Mouse (Mus musculus): ENCODE data around the gene Foxo1. TPM values are rescaled to one million over a fixed set of nuclear protein-coding genes. Genes with fewer than 3 reads are reported as not detected.

Foxo1 gene
- total RNA-seq (2021): 10 to 100 TPM; 22.1 to 22.9 TPM
- long read RNA-seq, experiment 1, full-length matches to known transcripts: 10 of 15 reads
- long read RNA-seq, experiment 1, partial matches to known transcripts: 3 of 15 reads
- long read RNA-seq, experiment 1, other reads (novel, unspliced or antisense): 2 of 15 reads
- long read RNA-seq, experiment 2, full-length matches to known transcripts: 12 of 21 reads
- long read RNA-seq, experiment 2, partial matches to known transcripts: 7 of 21 reads
- long read RNA-seq, experiment 2, other reads (novel, unspliced or antisense): 2 of 21 reads

- peak; percentile 89 to 90 for DNase-seq (ENCODE audit: low spot score in 2 of 2)
Observed at GRCm38 (mm10) chr3:52267652-52268486, at the start of gene Foxo1. Gene Foxo1, plus strand, starts transcription at chr3:52268336.

DNA sequence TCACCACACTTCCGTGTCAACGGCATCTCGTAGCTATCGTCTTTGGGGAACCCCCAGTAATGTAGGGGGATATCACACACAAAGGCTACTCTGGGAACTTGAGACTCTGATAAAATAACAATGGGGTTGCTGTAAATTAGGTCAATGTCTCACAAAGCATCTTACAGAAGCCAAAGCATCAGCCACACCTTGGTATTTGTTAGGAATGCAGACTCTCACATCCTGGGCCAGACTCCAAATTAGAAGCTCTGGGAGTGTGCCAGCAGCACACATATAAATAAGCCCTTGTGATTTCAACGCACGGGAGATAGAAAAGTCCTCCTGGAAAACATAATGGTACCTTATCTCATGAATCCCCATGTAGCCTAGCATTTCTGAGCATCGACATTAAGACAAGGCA lies 49.3 kb upstream of the Foxo1 start:
- DNase-seq (ENCODE audit: low spot score in 2 of 2): no peak

GRCm38 (mm10) chr3:52221082-52221481 lies 47.1 kb upstream of the Foxo1 start:
- no peak for DNase-seq (ENCODE audit: low spot score in 2 of 2)

GRCm38 (mm10) chr3:52221931-52222330 lies 46.2 kb upstream of the Foxo1 start:
- DNase-seq (ENCODE audit: low spot score in 2 of 2): no peak

DNA sequence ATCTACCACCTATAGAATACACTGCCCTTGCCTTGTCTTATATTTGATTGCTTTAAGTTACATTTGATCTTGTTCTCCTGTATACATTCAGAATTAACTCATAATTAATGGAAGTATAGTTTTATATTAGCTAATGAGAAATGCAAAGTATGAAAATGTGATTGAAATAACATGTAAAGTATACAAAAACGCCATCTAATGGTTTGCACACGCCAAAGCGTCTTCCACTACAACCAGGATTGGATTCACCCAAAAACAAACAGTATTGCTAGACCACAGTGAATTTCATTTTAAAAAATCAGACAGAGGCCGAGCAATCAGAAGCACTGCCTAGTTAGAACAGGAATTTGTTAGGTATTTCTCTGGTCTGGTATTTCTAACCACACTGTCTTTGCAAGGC lies 31.6 kb upstream of the Foxo1 start:
- no peak for DNase-seq (ENCODE audit: low spot score in 2 of 2)

DNA sequence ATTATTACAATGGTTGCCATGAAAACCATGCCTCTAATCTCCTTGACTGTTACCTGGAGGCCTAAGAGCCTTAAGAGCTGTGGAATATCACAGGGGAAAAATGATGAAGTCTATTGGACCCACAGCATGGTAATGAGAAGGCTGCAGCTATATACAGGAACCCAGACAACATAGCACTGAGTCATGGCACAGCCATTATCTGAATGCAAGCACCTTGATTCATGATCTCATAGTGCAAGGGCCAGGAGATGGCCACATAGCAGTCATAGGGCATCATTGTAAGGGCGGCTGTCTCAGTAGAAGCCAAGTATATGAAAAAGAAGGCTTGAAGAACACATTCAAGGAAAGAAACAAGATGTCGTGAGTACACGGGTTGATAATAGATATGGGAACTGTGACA lies 31.0 kb upstream of the Foxo1 start:
- DNase-seq (ENCODE audit: low spot score in 2 of 2): no peak

GRCm38 (mm10) chr3:52241062-52241461 lies 27.1 kb upstream of the Foxo1 start:
- no peak for DNase-seq (ENCODE audit: low spot score in 2 of 2)

DNA sequence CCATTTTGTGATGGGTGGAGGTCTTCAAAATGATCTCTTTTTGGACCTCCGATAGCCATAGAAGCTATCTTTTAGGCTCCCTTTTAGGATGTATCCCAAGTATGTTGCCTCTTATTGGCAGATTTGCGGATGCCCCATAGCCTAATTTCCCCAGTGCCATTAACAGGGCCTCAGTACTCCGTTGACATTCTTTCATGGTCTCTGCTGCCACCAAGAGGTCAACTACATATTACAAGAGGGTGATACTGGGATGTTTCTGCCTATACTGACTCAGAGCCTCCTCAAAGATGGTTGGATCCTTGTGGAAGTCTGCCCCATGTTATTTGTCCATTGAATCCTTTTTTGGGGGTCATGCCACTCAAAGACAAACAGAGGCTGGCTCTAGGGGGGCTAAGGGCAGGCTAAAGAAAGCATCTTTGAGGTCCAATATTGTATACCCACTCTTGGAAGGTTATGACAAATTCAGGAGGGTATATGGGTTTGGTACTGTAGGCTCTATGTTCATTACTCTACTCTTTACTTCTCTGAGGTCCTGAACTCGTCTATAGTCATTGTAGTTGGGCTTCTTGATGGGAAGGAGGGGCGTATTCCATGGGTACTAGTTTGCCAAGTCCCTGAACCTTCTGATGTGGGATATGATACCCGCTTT lies 25.6 kb upstream of the Foxo1 start:
- DNase-seq (ENCODE audit: low spot score in 2 of 2): peak; percentile 72 to 88

DNA sequence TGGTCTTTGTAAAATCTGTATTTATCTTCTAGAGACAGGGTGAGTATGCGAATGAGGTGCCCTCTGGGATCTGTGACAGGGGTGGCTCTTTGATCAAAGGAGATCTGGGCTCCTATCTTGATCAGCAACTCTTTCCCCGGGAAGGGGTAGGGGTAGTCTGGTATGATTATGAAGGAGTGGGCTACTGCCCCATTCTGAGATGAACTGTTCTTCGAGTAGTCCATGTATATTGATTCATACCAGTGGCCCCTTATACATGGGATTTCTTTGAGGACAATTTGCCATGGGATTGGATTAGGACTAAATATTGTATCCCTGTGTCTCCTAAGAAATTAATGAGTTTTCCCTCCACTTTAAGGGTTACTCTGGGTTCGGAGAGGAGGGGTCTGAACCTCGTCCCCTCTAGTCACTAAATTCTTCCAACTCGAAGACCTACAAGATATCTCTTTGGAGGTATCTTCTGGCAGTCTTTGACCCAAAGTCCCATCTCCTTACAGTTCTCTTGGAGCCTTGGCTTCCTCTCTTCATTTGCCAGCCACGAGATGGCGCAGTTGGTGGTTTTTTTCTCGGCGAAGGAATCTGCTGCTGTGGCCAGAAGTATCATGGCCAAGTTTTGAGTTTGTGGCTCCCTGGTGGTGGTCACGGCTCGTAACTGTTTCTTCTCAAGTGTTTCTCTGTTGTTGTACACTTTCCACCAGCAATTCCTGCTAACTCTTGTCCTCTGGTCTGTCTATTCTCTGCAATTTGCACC lies 24.7 kb upstream of the Foxo1 start:
- no peak for DNase-seq (ENCODE audit: low spot score in 2 of 2)

- DNase-seq (ENCODE audit: low spot score in 2 of 2): no peak
Observed at GRCm38 (mm10) chr3:52245996-52246830, 21.9 kb upstream of the Foxo1 start.

DNA sequence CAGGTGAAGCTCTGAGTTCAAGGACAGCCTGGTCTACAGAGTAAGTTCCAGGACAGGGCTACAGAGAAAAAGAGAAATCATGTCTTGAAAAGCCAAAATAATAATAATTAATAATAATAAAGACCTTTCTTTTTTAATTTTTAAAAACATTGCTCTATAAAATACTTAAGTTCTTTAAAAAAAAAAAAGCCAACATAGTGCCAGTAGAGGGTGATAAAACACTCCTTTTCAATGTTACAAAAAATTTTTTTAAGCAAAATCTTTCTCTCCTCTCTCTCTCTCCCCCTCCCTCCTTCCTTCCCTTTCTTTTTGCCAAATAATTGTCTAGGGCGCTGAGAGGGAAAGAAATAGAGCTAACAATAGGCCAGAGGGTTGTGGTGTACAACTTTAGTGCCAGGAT lies 17.0 kb upstream of the Foxo1 start:
- DNase-seq (ENCODE audit: low spot score in 2 of 2): no peak

GRCm38 (mm10) chr3:52253656-52254461 lies 14.3 kb upstream of the Foxo1 start:
- no peak for DNase-seq (ENCODE audit: low spot score in 2 of 2)

DNA sequence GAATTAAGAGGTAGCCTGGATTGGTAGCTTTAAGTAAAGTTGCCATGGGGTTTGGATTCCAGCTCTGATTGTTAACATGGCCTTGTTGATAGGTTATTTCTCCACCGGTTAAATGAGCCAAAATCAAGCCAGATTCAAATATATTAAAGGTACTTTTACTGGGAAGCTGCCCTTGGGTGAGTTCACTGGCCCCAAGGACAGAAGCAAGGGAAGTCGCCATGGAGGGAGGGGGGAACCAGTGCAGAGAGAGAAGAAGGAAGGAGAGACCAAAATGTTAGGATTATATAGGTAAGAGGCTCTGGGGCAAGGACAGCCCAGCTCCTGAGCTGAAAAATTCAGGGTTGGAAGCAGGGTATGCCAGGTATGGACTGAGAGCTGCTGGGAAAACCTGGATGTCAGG lies 13.6 kb upstream of the Foxo1 start:
- no peak for DNase-seq (ENCODE audit: low spot score in 2 of 2)

GRCm38 (mm10) chr3:52257782-52258441 lies 10.2 kb upstream of the Foxo1 start:
- DNase-seq (ENCODE audit: low spot score in 2 of 2): peak; percentile 56 to 71

DNA sequence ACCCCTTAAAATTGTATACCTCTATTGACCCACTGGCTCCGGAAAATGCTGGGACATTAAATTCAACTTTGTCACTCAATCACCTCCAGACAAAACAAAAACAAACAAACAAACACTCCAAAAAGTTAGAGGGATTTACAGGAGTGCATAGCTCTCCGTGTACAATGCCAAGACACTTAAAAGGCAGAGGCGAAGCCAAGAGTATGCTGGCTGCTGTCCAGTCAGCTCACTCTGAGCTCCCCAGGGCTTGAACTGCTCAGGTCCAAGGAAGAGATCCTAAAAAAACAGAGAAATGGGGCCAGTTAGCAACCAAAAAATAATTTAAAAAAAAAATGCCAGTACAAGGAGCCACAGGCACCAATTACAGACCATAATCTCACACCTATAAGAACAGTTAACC lies 9.6 kb upstream of the Foxo1 start:
- DNase-seq (ENCODE audit: low spot score in 2 of 2): no peak

DNA sequence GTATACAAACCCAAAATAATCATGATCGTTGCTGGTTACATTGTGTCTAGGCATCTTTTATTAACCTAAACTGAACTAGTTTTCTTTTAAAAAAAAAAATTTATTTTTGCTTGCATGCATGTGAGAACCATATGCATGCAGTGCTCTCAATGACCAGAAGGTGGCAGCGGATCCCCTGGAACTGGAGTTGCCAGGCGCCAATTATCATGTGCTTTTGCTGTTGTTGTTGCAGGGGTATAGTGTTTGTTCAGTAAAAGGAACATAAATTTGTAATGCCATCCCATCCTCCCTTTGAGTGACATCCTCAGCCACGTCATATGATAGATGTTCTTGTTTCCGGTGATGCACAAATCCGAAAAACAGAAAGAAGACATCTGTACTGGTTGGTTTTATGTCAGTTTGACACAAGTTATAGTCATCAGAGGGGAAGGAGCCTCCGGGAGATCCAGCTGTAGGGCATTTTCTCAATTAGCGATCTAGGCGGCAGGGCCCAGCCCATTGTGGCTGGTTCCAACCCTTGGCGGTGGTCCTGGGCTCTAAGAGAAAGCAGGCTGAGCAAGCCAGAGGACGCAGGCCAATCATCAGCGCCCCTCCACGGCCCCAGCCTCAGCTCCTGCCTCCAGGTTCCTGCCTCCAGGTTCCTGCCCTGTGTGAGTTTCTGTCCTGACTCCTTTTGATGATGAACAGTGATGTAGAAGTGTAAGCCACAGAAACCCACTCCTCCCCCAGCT lies 5.5 kb upstream of the Foxo1 start:
- DNase-seq (ENCODE audit: low spot score in 2 of 2): peak; percentile 84 to 88

DNA sequence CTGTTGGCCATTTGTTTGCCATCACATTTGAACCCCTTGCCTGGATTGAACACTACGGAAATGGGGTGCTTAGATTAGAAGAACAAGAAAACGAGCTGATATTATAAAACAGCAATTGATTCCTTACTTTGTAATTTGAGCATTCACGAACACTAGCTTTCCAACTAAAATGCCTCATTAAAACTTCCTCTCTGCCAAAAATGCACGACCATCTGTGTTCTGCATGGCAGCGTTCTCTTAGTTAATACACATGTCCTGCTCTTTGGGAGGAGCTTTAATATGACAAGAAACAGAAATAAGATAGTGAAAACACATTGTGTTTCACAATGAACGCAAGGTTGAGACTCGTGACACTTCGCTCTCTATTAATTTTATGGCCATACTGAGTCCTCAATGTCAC lies 3.8 kb upstream of the Foxo1 start:
- peak; percentile 28 to 83 for DNase-seq (ENCODE audit: low spot score in 2 of 2)

DNA sequence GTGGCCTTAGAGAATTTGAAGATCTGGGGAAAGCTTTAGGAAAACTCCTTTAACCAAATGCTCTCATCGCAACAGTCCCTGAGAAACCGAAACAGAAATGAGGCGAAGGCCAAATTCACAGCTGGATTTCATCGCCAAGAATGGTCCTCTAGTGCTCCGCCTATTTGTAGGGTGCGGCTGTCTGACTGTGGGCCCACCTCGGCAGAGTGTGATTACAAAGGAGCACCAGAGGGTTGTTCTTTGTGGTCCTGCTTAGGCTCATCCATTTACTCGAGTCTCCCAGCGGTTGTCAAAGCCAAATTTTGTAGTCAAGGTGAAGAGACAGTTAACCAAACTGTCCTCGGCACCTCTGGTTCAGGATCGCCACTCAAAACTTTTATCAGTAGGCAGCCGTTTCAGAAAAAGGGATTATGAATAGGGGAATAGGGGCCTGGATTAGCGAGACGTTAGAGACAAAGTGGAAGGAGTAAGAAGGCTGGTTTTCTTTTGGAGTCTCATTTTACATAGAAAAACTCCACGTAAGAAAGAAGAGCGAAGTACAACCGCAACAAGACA lies 1.5 kb upstream of the Foxo1 start:
- DNase-seq (ENCODE audit: low spot score in 2 of 2): no peak

Data from layer of hippocampus, postnatal 14 days (tissue).